Mouse (Mus musculus): ENCODE measurements at regions not wholly inside any gene's neighbourhood (a gene's known extent, or its start where the extent isn't known, plus 50 kb on each side); places are given as distances from the start of the nearest gene placed in this dataset.

GRCm38 (mm10) chr11:71886771-71887170 lies 137.1 kb downstream of the Wscd1 start:
- DNase-seq: no peak

- no peak for DNase-seq
These were observed 135.1 kb downstream of the Wscd1 start for GRCm38 (mm10) chr11:71884861-71885260.

GRCm38 (mm10) chr11:71881841-71882240 lies 132.1 kb downstream of the Wscd1 start:
- no peak for DNase-seq

- DNase-seq: no peak
These were observed 121.6 kb downstream of the Wscd1 start for GRCm38 (mm10) chr11:71871297-71871696.

GRCm38 (mm10) chr11:71866690-71867089 lies 117.0 kb downstream of the Wscd1 start:
- DNase-seq: no peak

- no peak for DNase-seq
These were observed 108.2 kb downstream of the Wscd1 start for GRCm38 (mm10) chr11:71857926-71858325.

- no peak for DNase-seq
These were observed 105.8 kb downstream of the Wscd1 start for GRCm38 (mm10) chr11:71855557-71855956.

GRCm38 (mm10) chr11:71855058-71855457 lies 105.3 kb downstream of the Wscd1 start:
- DNase-seq: no peak

GRCm38 (mm10) chr11:71847684-71848367 lies 98.1 kb downstream of the Wscd1 start:
- DNase-seq: no peak

GRCm38 (mm10) chr11:71846496-71846895 lies 96.8 kb downstream of the Wscd1 start:
- DNase-seq: no peak

GRCm38 (mm10) chr11:71840635-71841443 lies 91.1 kb downstream of the Wscd1 start:
- no peak for DNase-seq

Data from right cerebral cortex, postnatal 4 days (tissue).